ENCODE assay signal across 16 mouse cellular contexts in the genomic region with DNA sequence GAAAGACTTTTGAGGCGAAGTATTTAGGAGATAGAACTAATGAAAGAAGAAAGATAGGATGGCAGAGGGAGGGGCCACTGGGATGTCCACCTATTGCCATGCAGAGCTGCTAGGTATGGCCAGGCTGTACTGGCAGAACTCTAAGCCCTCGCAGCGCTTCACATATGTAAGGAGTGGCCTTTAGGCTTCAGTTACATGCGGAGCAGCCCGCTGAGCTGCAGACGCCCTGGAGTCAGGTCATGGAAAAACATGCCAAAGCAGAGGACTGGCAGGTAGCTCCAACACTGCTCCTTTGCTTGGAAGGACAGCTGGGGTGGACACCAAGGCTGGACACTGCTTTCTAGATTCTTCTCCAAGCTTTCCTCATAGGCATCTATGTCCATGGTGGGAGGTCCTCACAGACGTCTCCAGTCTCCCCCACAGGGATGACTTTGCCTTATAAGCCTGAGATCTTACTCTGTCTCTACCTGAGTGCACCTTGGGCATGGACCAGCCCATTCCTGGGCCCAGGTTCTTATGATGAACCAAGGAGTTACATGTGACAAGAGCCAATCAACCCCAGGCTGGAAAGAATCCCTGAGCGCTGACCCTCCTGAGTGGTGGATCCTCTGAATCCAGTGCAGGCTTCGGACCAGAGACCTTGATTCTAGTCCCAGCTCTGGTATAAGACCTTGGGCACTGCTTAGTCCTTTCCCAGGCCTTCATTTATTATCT. TPM values are rescaled to one million over a fixed set of nuclear protein-coding genes. Genes with fewer than 3 reads are reported as not detected.
"Had no signal": no experiment of that assay in that cellular context is flagged by ENCODE, and none has a peak within 500 bp of the region (broad histone marks: within the 10 kb centered on the region; RNA-seq: fewer than 3 reads in every experiment).

No protein-coding gene starts in this region.

- H3K4me1 ChIP-seq: liver, embryonic 13.5 days had no signal

- H3K9ac ChIP-seq: liver, embryonic 13.5 days; midbrain, embryonic 12.5 days; neural tube, embryonic 13.5 days; stomach, embryonic 15.5 days had no signal

- H3K4me2 ChIP-seq: liver, embryonic 13.5 days; midbrain, embryonic 12.5 days; neural tube, embryonic 13.5 days; stomach, embryonic 15.5 days had no signal

- H3K36me3 ChIP-seq: liver, embryonic 13.5 days; midbrain, embryonic 12.5 days; neural tube, embryonic 13.5 days; stomach, embryonic 15.5 days had no signal

- H3K4me3 ChIP-seq: left cerebral cortex, adult 2 months; liver, embryonic 13.5 days; midbrain, embryonic 12.5 days; myocyte; neural tube, embryonic 13.5 days; stomach, embryonic 15.5 days had no signal

- DNase-seq: kidney, adult 9 months; liver, embryonic 13.5 days; retina, postnatal 1 day; right cerebral cortex, postnatal 25 days; spleen, adult 18-20 months; thymus, adult 2 months; thymus, postnatal 14 days; thymus, postnatal 4 days had no signal

- H3K9me3 ChIP-seq: liver, embryonic 13.5 days; midbrain, embryonic 12.5 days; neural tube, embryonic 13.5 days; stomach, embryonic 15.5 days had no signal

- H3K27me3 ChIP-seq: liver, embryonic 13.5 days; midbrain, embryonic 12.5 days; neural tube, embryonic 13.5 days; stomach, embryonic 15.5 days had no signal

- H3K27ac ChIP-seq: liver, embryonic 13.5 days; midbrain, embryonic 12.5 days; neural tube, embryonic 13.5 days had no signal

RNA-seq across cellular contexts. Expression of gene Tpbgl, which starts 36.8 kb away (rescaled TPM):
- total RNA-seq: monocyte, adult 5-6 weeks; neutrophil, adult 5-6 weeks had no signal
- polyA plus RNA-seq: myocyte had no signal

RNA-seq across cellular contexts. Expression of gene Slco2b1, which starts 47.5 kb away (rescaled TPM):
- total RNA-seq: megakaryocyte-erythroid progenitor cell, adult 5-6 weeks; neutrophil, adult 5-6 weeks had no signal
